Comparison of ENCODE assay signal across 8 mouse cellular contexts in genomic region chr12:112516697-112517337, GRCm38 (mm10). TPM values are rescaled to one million over a fixed set of nuclear protein-coding genes. Genes with fewer than 3 reads are reported as not detected.
DNase-seq lines count a peak whose midpoint lies in the region; ATAC-seq lines count a peak whose summit lies in the region.

Gene Tmem179, minus strand, starts transcription at chr12:112516747.

- 8% methylated on average over 14 of the region's 14 CpGs for WGBS in embryonic facial prominence, embryonic 15.5 days

- ATAC-seq in embryonic facial prominence, embryonic 15.5 days (ENCODE audit: insufficient number of reproducible peaks, low FRiP score, low TSS enrichment, low read depth): peak; percentile 15; the same call in 1 of the 2 replicates
- peak; percentile 32 to 49 for ATAC-seq in hematopoietic stem cell, adult 5-6 weeks (replicated peaks in 1 of 2; ENCODE audit: insufficient read depth in 1 of 2, low FRiP score in 2 of 2, low TSS enrichment in 1 of 2, low read depth in 1 of 2, poor library complexity in 2 of 2, severe bottlenecking in 2 of 2)
- ATAC-seq in megakaryocyte progenitor cell, adult 5-6 weeks (replicated peaks; ENCODE audit: poor library complexity): 0 out of 2 replicates have a peak, but pooled peaks have one; percentile 26
- ATAC-seq in erythroblast, adult 5-6 weeks (replicated peaks; ENCODE audit: low FRiP score, poor library complexity, severe bottlenecking): no peak

- H3K27me3 ChIP-seq in embryonic facial prominence, embryonic 15.5 days: peaks cover 21% of the 10 kb centered on the region

- no peak within 1 kb of the TSS for H3K9ac ChIP-seq in embryonic facial prominence, embryonic 15.5 days

- peak; percentile 10 to 24 for DNase-seq in spleen, adult 18-20 months
- no peak for DNase-seq in spleen, adult 12 weeks (ENCODE audit: low spot score)
- no peak for DNase-seq in layer of hippocampus, postnatal 36 days
- DNase-seq in yolk sac, embryonic 10.5 days (ENCODE audit: low spot score): peak; percentile 73

- H3K4me2 ChIP-seq in embryonic facial prominence, embryonic 15.5 days (replicated peaks): 0 out of 2 replicates have a peak within 1 kb of the TSS, but pooled peaks have one; percentile 15

- no peak within 1 kb of the TSS for H3K27ac ChIP-seq in embryonic facial prominence, embryonic 15.5 days (replicated peaks)

- no peaks in the 10 kb centered on the region for H3K9me3 ChIP-seq in embryonic facial prominence, embryonic 15.5 days (replicated peaks)

- peaks cover 12% of the 10 kb centered on the region for H3K4me1 ChIP-seq in embryonic facial prominence, embryonic 15.5 days

- H3K4me3 ChIP-seq in embryonic facial prominence, embryonic 15.5 days (replicated peaks): no peak within 1 kb of the TSS

- no peaks in the 10 kb centered on the region for H3K36me3 ChIP-seq in embryonic facial prominence, embryonic 15.5 days

RNA-seq across cellular contexts. Expression of gene Tmem179, which starts in this region (rescaled TPM):
- polyA plus RNA-seq in embryonic facial prominence, embryonic 15.5 days (2015; fragmentation: Nextera tagmentation; extraction: Ambion mirVana): 0.45 TPM in 2 replicates
- total RNA-seq in hematopoietic stem cell, adult 5-6 weeks (2017): not detected in 2 replicates
- 100 to 1,000 TPM; 112 to 121 TPM for total RNA-seq in layer of hippocampus, postnatal 36 days (2021)
- total RNA-seq in megakaryocyte progenitor cell, adult 5-6 weeks (2015): not detected in 2 replicates
- total RNA-seq in megakaryocyte progenitor cell, adult 5-6 weeks (2017): not detected in 2 replicates
- not detected in 2 replicates for total RNA-seq in erythroblast, adult 5-6 weeks (2015; ENCODE audit: low replicate concordance)
- total RNA-seq in erythroblast, adult 5-6 weeks (2017; ENCODE audit: low replicate concordance): not detected in 2 replicates

Comparison
In these comparisons a context has a peak if more than half of its experiments do, and no peak if none do; other contexts are left out.
1. RNA of gene Tmem179 (total RNA-seq): 112 to 121 TPM in layer of hippocampus, postnatal 36 days; not detected in hematopoietic stem cell, adult 5-6 weeks, not detected in megakaryocyte progenitor cell, adult 5-6 weeks and not detected in erythroblast, adult 5-6 weeks; every median in the first group is over 100 times any median in the second.
2. DNase-seq: peak in spleen, adult 18-20 months (2 of 2) and yolk sac, embryonic 10.5 days (single experiment); none in spleen, adult 12 weeks (single experiment) and layer of hippocampus, postnatal 36 days (0 of 2).
3. Peak in ATAC-seq and H3K4me2 ChIP-seq in embryonic facial prominence, embryonic 15.5 days; RNA of the gene not detected or under 1 TPM.
4. Peak in ATAC-seq in hematopoietic stem cell, adult 5-6 weeks; RNA of the gene not detected or under 1 TPM.
5. Peak in ATAC-seq in megakaryocyte progenitor cell, adult 5-6 weeks; RNA of the gene not detected or under 1 TPM.